Mouse (Mus musculus): ENCODE results near the gene Fastkd1.
A peak's percentile ranks its signal among the peaks of the same experiment; 100 is the strongest.

GRCm38 (mm10) chr2:69722650-69723518, 9.6 kb upstream of the Fastkd1 start:
- no peak for TF ChIP-seq CTCF (IDR thresholded peaks at IDR 0.05; ENCODE audit: control insufficient read depth, insufficient read depth, insufficient read length)
- no peak for TF ChIP-seq CEBPB (IDR thresholded peaks at IDR 0.05; ENCODE audit: low read depth)
- no peak for TF ChIP-seq FOSL1 (IDR thresholded peaks at IDR 0.05; ENCODE audit: insufficient read depth, low read length, poor library complexity, severe bottlenecking)
- no peak for TF ChIP-seq USF1 (IDR thresholded peaks at IDR 0.05; ENCODE audit: low read depth)
- TF ChIP-seq MAX (IDR thresholded peaks at IDR 0.05) = peak; percentile 85
- TF ChIP-seq MYOG (IDR thresholded peaks at IDR 0.05; ENCODE audit: control insufficient read depth, extremely low read depth, insufficient read length) = no peak
